Mouse (Mus musculus): ENCODE results near the gene Tnrc6c. TPM values are rescaled to one million over a fixed set of nuclear protein-coding genes. Genes with fewer than 3 reads are reported as not detected.

Gene Tnrc6c
- polyA plus RNA-seq, 1 experiment from 2014 or later: 28.1 TPM

DNA sequence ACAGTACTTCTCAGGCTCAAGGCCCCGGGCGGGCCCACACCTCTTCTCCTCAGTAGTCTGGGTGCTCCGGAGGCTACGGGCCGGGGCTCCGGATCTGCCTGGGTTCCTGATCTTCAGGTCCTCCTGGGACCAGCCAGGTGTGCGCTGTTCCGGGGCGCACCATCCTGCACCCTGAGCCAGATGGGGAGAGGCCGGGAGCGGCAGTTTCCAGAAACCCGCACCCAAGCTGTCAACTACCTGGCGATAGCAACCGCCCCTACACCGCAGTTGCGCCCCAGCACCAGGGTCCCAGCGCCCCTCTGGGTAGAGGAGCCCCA is 126.1 kb downstream of the Tnrc6c start:
- WGBS: 3% methylated on average over 17 of the region's 17 CpGs
- Histone ChIP-seq H3K27me3 (ENCODE audit: control insufficient read depth, insufficient read depth, low read depth, low read length) (peaks cover 27% of the 10 kb centered on the region), H3K27ac (ENCODE audit: low read length) (peak overlapping the region; percentile 39), H3K36me3 (ENCODE audit: control insufficient read depth, insufficient read depth, low read length) (no peaks in the 10 kb centered on the region), H3K9ac (ENCODE audit: low read depth, low read length) (peak overlapping the region; percentile 52), H3K4me2 (ENCODE audit: low read length) (peak overlapping the region; percentile 48), H3K4me3 (ENCODE audit: low read depth, low read length) (peak overlapping the region; percentile 20), H3K4me1 (ENCODE audit: control insufficient read depth, insufficient read depth, low read length) (peaks cover 20% of the 10 kb centered on the region), H3K9me3 (replicated peaks; ENCODE audit: control insufficient read depth, low read length, poor library complexity, severe bottlenecking) (no peaks in the 10 kb centered on the region; the same call in 1 of the 2 replicates)
- ATAC-seq: no peak

DNA sequence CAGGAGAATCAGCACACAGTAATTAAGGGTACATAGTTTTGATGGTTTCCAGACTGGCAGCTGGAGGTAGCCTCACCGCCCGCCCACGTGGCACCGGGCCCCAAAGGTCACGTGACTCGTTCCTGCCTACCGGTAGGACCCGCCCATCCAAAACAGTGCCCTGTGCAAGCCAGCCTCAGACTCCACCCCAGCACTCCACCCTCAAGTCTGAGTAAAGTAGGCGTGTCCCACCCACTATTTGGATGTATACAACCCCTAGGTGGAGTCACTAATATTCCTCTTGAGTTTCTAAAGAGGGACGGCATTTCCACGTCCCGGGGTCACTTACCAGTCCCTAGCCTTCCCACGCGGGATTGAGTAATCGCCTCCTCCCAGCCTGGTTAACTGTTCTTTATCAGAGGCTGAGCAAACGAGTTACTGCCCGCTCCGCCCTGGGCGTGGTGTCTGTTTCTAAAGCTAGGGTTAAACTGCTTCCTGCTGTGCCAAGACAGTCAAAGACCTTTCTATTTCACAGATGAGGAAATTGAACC is 126.6 kb downstream of the Tnrc6c start:
- Histone ChIP-seq H3K9me3 (replicated peaks; ENCODE audit: control insufficient read depth, low read length, poor library complexity, severe bottlenecking) (no peaks in the 10 kb centered on the region; the same call in 1 of the 2 replicates), H3K27me3 (ENCODE audit: control insufficient read depth, insufficient read depth, low read depth, low read length) (peaks cover 27% of the 10 kb centered on the region), H3K4me3 (ENCODE audit: low read depth, low read length) (peak overlapping the region; percentile 20), H3K9ac (ENCODE audit: low read depth, low read length) (peak overlapping the region; percentile 52; the same call in 1 of the 2 replicates), H3K27ac (ENCODE audit: low read length) (no peak overlapping the region), H3K4me2 (ENCODE audit: low read length) (peak overlapping the region; percentile 48), H3K4me1 (ENCODE audit: control insufficient read depth, insufficient read depth, low read length) (peaks cover 20% of the 10 kb centered on the region), H3K36me3 (ENCODE audit: control insufficient read depth, insufficient read depth, low read length) (no peaks in the 10 kb centered on the region)
- 4% methylated on average over 19 of the region's 19 CpGs for WGBS
- no peak for ATAC-seq

DNA sequence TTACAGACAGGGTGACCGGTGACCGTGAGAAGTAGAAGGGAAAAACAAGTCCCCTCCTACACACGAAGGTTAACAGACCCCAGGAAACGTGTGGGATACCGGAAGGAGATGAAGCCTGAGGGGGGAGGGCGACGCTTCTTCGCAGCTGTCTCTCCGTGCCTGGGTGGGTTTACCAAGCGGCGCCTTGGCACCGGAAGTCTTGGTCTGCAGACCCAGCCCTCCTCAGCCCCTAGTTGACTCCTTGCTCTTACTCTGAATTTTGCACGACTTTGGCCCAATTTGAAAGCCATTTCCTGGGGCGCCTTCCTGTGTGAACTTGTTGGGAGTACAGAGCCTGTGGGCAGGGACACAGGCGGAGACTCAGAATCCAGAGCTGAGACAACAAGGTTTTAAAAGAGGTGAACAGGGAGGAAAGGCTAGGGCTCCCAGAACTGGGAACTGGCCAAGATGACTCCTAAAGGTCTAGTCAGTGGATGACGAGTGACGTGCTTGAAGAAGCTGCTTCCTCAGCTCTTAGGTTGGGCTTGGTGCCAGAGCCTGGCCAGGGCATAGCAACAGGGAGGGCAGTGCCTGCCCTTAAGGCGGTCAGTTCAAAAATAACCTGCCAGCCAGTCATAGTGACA is 127.2 kb downstream of the Tnrc6c start:
- 25% methylated on average over 18 of the region's 18 CpGs for WGBS
- Histone ChIP-seq H3K27me3 (ENCODE audit: control insufficient read depth, insufficient read depth, low read depth, low read length) (peaks cover 27% of the 10 kb centered on the region), H3K27ac (ENCODE audit: low read length) (no peak overlapping the region), H3K4me2 (ENCODE audit: low read length) (no peak overlapping the region), H3K9me3 (replicated peaks; ENCODE audit: control insufficient read depth, low read length, poor library complexity, severe bottlenecking) (no peaks in the 10 kb centered on the region; the same call in 1 of the 2 replicates), H3K4me3 (ENCODE audit: low read depth, low read length) (no peak overlapping the region), H3K36me3 (ENCODE audit: control insufficient read depth, insufficient read depth, low read length) (no peaks in the 10 kb centered on the region), H3K9ac (ENCODE audit: low read depth, low read length) (no peak overlapping the region), H3K4me1 (ENCODE audit: control insufficient read depth, insufficient read depth, low read length) (peaks cover 20% of the 10 kb centered on the region)
- no peak for ATAC-seq

DNA sequence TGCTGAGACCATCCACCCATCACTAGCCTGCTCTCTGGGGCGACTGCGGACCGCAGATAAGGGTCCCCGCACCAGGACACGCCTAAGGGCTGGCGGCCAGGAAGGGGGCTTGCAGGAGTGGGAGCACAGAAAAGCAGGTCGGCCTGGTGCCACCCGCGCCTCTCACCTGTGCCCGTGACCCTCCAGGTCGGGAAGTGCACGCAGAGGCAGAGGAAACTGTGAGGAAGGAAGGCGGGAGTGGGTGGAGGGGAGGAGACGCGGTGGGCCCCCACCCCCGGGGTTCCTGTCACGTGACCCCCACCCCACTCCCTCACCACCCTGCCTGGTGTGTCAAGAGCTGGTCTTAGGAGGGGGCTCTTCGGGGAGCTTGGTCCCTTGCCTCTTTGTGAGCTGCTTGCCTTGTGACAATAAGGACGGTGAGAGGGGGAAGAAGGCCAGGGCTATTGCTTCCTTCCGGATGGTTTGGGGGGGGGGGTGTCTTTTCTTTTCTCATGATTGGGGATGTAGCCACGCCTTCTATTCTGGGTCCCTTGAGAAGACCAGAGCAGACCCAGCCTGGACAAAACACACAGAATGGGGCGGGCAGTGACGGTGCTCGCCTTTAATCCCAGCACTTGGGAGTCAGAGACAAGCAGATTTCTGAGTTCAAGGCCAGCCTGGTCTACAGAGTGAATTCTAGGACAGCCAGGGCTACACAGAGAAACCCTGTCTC is 128.1 kb downstream of the Tnrc6c start, which contains the start of the genes Tmc8 and Tmc6:
Tmc8 (plus strand) TSS at position 84 of the 712 bp plus-strand sequence.
Tmc6 (minus strand) TSS at position 206 of the 712 bp plus-strand sequence.
- peaks cover 27% of the 10 kb centered on the region for H3K27me3 ChIP-seq (ENCODE audit: control insufficient read depth, insufficient read depth, low read depth, low read length)
- H3K4me3 ChIP-seq (ENCODE audit: low read depth, low read length): peak within 1 kb of the TSS; percentile 27
- no peak within 1 kb of the TSS; the same call in 1 of the 2 replicates for H3K27ac ChIP-seq (ENCODE audit: low read length)
- H3K9ac ChIP-seq (ENCODE audit: low read depth, low read length): peak within 1 kb of the TSS; percentile 52; the same call in 1 of the 2 replicates
- H3K9me3 ChIP-seq (replicated peaks; ENCODE audit: control insufficient read depth, low read length, poor library complexity, severe bottlenecking): no peaks in the 10 kb centered on the region; the same call in 1 of the 2 replicates
- H3K4me2 ChIP-seq (ENCODE audit: low read length): peak within 1 kb of the TSS; percentile 58
- H3K36me3 ChIP-seq (ENCODE audit: control insufficient read depth, insufficient read depth, low read length): no peaks in the 10 kb centered on the region
- no peak for ATAC-seq
- WGBS: 49% methylated on average over 19 of the region's 24 CpGs
- H3K4me1 ChIP-seq (ENCODE audit: control insufficient read depth, insufficient read depth, low read length): peaks cover 20% of the 10 kb centered on the region

DNA sequence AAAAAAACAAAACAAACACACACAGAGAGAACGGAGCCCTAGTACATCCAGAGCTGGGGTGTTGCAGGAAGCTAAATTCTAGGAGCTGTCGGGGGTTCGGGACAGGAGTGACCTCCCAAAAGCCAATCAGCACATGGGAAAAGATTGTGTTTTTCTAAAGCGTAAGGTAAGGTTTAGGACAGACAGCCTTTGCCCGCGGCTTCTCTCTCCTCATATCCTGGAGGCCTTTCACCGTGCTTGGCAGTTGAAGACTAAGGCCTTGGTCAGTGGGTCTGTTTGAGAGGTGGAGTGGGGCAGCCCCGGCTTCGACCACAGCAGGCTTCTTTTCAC is 128.6 kb downstream of the Tnrc6c start:
- Histone ChIP-seq H3K4me3 (ENCODE audit: low read depth, low read length) (peak overlapping the region; percentile 27), H3K9ac (ENCODE audit: low read depth, low read length) (peak overlapping the region; percentile 52; the same call in 1 of the 2 replicates), H3K27ac (ENCODE audit: low read length) (no peak overlapping the region), H3K4me2 (ENCODE audit: low read length) (peak overlapping the region; percentile 58), H3K27me3 (ENCODE audit: control insufficient read depth, insufficient read depth, low read depth, low read length) (peaks cover 27% of the 10 kb centered on the region), H3K9me3 (replicated peaks; ENCODE audit: control insufficient read depth, low read length, poor library complexity, severe bottlenecking) (no peaks in the 10 kb centered on the region; the same call in 1 of the 2 replicates), H3K36me3 (ENCODE audit: control insufficient read depth, insufficient read depth, low read length) (no peaks in the 10 kb centered on the region), H3K4me1 (ENCODE audit: control insufficient read depth, insufficient read depth, low read length) (peaks cover 20% of the 10 kb centered on the region)
- no peak for ATAC-seq
- 47% methylated on average over 9 of the region's 9 CpGs for WGBS

DNA sequence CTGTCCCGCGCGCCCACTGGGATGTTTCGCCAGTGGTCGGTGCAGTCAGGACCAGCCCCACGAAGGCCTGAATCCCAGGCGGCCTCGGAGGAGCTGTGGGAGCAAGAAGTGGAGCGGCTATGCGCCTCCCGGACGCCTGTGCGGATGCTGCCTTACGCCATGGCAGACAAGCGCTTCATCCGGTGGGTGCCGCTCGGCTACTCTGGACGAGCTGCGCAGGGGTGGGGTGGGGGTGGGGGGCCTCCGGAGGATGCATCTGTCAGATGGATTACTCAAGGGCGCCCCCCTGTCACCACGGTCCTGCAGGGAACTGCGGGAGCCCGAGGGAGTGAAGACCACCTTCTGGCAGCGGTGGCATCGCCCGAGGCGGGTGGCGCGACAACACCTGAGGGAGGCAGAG is 129.0 kb downstream of the Tnrc6c start:
- WGBS: 4% methylated on average over 30 of the region's 31 CpGs
- Histone ChIP-seq H3K27me3 (ENCODE audit: control insufficient read depth, insufficient read depth, low read depth, low read length) (peaks cover 27% of the 10 kb centered on the region), H3K9ac (ENCODE audit: low read depth, low read length) (peak overlapping the region; percentile 52), H3K36me3 (ENCODE audit: control insufficient read depth, insufficient read depth, low read length) (no peaks in the 10 kb centered on the region), H3K9me3 (replicated peaks; ENCODE audit: control insufficient read depth, low read length, poor library complexity, severe bottlenecking) (no peaks in the 10 kb centered on the region; the same call in 1 of the 2 replicates), H3K4me3 (ENCODE audit: low read depth, low read length) (peak overlapping the region; percentile 27), H3K4me1 (ENCODE audit: control insufficient read depth, insufficient read depth, low read length) (peaks cover 20% of the 10 kb centered on the region), H3K27ac (ENCODE audit: low read length) (no peak overlapping the region), H3K4me2 (ENCODE audit: low read length) (peak overlapping the region; percentile 58)
- ATAC-seq: no peak

DNA sequence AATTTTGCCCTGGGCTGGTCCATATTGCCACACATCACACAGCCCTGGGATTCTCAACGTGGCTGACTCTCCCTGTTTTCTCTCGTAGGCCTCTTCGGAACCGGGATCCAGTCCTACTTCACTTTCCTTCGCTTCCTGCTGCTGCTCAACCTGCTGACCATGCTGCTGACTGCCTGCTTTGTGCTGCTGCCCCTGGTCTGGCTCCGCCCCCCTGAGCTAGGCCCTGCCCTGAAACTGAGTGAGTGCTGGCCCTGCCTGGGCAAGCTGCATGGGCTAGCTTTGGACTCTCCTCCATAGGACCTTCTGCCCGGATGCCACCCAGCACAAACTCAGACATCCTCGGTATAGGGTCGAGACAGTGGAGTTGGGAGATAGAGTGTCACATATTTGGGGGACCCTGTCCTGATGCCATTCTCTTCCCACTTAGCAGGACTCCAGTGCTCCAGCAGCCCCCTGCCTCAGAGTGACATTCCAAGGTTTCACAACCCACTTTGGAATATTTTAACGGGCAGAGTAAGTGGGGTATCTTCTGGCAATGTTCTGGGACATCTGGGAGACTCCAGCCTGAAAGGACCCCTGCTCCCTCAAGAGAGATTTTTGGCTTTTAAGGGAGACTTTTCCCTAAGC is 129.7 kb downstream of the Tnrc6c start:
- H3K36me3 ChIP-seq (ENCODE audit: control insufficient read depth, insufficient read depth, low read length): no peaks in the 10 kb centered on the region
- peaks cover 27% of the 10 kb centered on the region for H3K27me3 ChIP-seq (ENCODE audit: control insufficient read depth, insufficient read depth, low read depth, low read length)
- H3K9ac ChIP-seq (ENCODE audit: low read depth, low read length): peak overlapping the region; percentile 52; the same call in 1 of the 2 replicates
- peaks cover 20% of the 10 kb centered on the region for H3K4me1 ChIP-seq (ENCODE audit: control insufficient read depth, insufficient read depth, low read length)
- no peaks in the 10 kb centered on the region; the same call in 1 of the 2 replicates for H3K9me3 ChIP-seq (replicated peaks; ENCODE audit: control insufficient read depth, low read length, poor library complexity, severe bottlenecking)
- H3K4me2 ChIP-seq (ENCODE audit: low read length): peak overlapping the region; percentile 58
- no peak for ATAC-seq
- peak overlapping the region; percentile 27 for H3K4me3 ChIP-seq (ENCODE audit: low read depth, low read length)
- 34% methylated on average over 10 of the region's 10 CpGs for WGBS
- H3K27ac ChIP-seq (ENCODE audit: low read length): no peak overlapping the region

DNA sequence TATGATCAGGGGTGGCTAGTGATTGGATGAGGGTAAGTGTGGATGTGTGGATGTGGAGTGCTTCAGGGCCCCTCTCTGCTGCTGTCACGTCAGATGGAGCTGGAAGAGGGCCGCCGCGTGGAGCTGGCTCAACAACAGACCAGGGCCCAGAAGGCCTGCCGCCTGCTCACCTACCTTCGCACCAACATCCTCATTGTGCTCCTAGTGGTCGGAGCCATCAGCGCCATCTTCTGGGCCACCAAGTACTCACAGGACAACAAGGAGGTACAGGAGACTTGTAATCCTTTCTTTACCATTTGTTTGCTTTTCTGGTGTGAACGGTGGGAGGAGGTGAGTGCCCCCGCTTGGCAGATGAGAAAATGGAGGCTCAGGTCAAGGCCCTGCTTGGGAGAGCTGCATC is 132.2 kb downstream of the Tnrc6c start:
- Histone ChIP-seq H3K9ac (ENCODE audit: low read depth, low read length) (no peak overlapping the region), H3K4me2 (ENCODE audit: low read length) (no peak overlapping the region), H3K27me3 (ENCODE audit: control insufficient read depth, insufficient read depth, low read depth, low read length) (peaks cover 18% of the 10 kb centered on the region), H3K27ac (ENCODE audit: low read length) (no peak overlapping the region), H3K4me1 (ENCODE audit: control insufficient read depth, insufficient read depth, low read length) (peaks cover 6% of the 10 kb centered on the region; the same call in 1 of the 2 replicates), H3K4me3 (ENCODE audit: low read depth, low read length) (no peak overlapping the region), H3K36me3 (ENCODE audit: control insufficient read depth, insufficient read depth, low read length) (no peaks in the 10 kb centered on the region), H3K9me3 (replicated peaks; ENCODE audit: control insufficient read depth, low read length, poor library complexity, severe bottlenecking) (no peaks in the 10 kb centered on the region; the same call in 1 of the 2 replicates)
- ATAC-seq: no peak
- 13% methylated on average over 10 of the region's 10 CpGs for WGBS
